Mouse (Mus musculus) ovary, adult 18-20 months (tissue): Measurements from ENCODE around the gene Amacr.

ENCODE experiments used
- DNase-seq: peaks from one replicate; pipeline ENCODE4 v3.0.0; 2022; ENCODE audit warnings: low spot score, mixed read lengths

Amacr gene

GRCm38 (mm10) chr15:10990411-10990810 lies 8.9 kb downstream of the Amacr start:
- DNase-seq = no peak

- DNase-seq = no peak
Observed at GRCm38 (mm10) chr15:10991566-10991965, 10.0 kb downstream of the Amacr start.

GRCm38 (mm10) chr15:10999832-11000231 lies 18.3 kb downstream of the Amacr start:
- no peak for DNase-seq

GRCm38 (mm10) chr15:11000421-11000820 lies 18.9 kb downstream of the Amacr start, which contains the start of gene Slc45a2:
Gene Slc45a2 (plus strand): TSS chr15:11000721.
- no peak for DNase-seq

GRCm38 (mm10) chr15:11003791-11004190 lies 22.2 kb downstream of the Amacr start:
- no peak for DNase-seq

GRCm38 (mm10) chr15:11004646-11005045 lies 23.1 kb downstream of the Amacr start:
- DNase-seq = no peak

- no peak for DNase-seq
Observed at GRCm38 (mm10) chr15:11008756-11009155, 27.2 kb downstream of the Amacr start.

DNA sequence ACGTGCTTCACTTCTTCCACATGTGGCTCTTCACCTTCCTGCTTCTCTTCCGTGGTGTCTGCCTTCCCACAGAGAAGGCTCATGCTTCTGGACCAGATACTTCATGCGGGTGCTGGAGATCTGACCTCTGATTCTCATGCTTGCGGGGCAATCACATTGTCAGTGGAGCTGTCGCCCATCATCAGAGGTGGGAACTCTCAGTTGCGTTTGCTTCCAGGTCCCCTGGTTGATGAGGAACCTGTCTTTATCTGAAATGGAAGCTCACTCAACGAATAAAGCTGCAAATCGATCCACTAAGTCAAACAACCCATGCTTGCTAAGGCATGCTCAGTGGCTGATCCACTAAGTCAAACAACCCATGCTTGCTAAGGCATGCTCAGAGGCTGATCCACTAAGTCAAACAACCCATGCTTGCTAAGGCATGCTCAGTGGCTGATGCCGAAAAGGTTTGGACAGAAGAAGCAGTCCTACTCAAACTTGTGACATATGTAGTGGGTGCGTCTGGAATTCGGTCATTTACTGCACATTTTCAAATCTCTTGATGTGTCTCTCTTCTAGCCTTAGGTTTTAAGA lies 29.5 kb downstream of the Amacr start:
- DNase-seq = no peak

DNA sequence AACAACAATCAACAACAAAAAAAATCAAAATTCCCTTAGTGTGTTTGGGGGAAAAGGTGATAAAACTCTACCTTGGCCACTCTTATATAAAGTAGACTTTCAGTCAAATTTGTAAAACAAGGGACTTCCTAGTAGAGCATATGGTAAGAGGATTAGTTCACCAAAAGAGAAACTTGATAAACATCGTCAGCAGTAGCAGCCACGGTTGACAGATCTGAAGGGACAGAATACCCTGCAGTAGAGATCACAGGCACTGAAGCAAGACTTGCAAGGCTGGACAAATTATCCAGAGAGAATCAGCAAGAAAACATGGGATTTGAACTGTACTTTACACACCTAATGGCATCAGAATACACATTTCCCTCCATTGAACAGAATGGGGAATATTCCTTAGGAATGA lies 33.4 kb downstream of the Amacr start:
- DNase-seq = no peak

DNA sequence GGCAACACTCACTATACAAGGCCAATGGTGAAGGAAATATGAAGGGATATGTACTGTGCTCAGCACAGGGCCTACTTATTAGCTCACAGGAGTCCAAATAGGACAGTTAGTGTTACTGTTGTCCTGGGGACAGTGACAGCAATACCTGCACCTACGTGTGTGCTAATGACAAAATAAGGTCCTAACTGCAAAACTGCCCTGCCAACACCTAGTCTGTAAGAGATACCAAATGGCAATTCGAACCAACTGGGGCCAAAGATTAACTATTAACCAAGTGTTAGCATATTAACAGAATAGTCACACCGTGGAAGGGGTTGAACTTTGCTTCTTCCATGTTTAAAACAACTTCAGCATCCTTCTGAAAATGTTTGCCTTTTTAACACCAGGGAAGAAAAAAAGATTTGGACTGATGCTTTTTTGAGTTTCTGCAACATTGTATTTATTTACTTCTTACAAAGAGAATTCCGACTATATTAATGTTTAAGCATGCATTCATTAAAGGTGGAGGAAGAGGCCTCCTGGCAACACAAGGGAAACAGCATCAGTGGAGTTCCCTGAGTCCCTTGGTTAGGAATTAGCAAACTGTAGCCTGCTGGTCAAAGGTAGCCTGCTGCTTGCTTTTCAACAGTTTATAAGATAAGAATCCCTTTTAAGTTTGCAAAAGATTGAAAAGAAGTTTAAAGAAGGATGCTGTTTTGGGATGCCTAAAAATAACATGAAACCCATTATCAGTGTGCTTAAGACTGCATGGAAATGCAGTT lies 45.4 kb downstream of the Amacr start:
- DNase-seq = no peak

- no peak for DNase-seq
Observed at GRCm38 (mm10) chr15:11030188-11030587, 48.6 kb downstream of the Amacr start.

DNA sequence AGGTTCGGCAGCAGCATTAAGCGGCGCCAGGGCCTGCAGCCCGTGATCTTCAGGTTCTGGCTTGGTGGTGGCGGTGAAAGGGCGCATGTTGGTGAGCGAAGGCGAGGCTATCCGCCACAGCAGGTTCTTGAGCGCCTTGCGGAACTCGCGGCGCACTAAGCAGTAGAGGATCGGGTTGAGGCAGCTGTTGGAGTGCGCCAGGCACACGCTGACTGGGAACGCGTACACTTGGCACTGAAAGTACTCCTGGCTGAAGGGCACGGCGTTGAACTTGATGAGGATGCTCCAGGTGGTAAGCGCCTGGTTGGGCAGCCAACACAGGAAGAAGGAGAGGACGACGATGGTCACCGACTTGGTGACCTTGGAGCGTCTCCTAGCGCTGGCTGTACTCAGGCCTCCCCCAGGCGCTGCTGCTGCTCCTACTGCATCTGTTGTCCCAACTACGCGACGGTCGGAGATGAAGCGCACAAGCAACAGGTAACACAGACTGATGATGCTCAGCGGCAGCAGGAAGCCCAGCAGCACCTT lies 54.5 kb downstream of the Amacr start:
- no peak for DNase-seq

DNA sequence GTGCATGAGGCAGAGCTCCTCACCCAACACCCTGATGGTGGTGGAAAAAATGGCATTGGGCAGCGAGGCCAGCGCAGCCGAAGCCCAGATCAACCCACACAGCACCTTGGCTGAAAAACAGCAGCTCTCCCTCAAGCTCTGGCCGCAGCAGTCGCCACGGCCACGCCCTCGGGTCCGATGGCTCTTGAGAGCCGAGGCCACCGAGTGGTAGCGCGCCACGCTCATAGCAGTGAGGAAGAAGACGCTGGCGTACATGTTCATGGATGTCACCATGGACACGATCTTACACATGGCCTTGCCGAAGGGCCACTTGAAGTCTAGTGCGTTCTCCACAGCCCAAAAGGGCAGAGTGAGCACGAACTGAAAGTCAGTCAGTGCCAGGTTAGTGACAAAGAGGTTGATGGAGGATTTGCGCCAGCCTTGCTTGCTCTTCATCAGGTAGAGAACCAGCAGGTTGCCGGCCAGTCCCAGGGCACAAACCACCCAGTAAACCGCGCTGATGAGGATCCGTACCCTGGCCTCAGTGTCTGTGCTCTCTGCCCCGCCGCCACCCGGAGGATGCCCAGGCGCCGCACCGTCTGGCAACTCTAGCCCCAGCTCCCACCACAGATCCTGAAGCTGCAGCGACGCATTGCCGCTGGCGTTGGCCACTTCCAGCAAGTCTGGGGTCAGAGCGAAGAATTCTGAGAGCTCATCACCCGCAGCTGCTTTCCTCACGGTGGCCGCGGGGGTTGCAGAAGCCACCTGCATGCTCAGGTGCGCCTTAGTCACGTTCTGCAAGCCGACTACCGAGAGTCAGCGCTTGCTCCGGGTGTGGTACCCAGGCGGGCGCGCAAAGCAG lies 55.2 kb downstream of the Amacr start:
- no peak for DNase-seq

DNA sequence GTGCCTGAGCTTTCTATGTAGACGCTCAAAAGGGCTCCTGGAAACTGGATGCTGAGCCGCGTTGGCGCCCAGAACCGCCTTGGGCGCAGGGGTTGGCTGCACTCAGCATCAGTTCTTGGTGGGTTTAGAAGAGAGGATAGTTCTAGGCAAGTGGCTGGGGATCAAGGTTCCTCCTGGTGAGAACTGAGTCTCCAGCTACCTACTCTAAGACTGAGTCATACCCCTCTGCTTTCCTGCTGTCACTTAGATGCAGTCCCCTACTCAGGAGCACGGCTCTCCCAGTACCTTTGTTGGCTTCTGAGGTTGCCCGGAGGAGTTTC lies 55.8 kb downstream of the Amacr start:
- DNase-seq = no peak

- DNase-seq = no peak
Observed at GRCm38 (mm10) chr15:11037711-11038110, 56.2 kb downstream of the Amacr start, which contains the start of gene Rxfp3. Gene Rxfp3 (minus strand): TSS chr15:11037991.

- no peak for DNase-seq
Observed at GRCm38 (mm10) chr15:11038476-11038875, 56.9 kb downstream of the Amacr start.

DNA sequence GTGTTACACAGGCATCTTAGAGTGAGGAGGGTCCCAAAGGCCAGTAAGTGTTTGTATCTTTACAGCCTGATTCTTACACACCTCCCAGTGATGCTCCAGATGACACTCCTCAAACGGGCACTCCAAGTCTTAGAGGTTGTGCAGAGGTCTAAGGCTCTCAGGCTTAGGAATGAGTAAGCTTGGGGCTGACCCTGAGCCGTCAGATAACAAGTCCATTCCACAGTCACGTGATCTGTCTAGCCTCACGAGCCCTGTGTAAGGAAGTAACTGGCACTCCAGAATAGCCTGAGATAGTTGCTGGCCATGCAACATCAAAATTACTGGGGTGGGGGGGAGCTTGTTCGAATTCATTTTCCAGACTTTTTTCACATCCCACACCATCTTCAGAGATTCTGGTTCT lies 58.5 kb downstream of the Amacr start:
- no peak for DNase-seq

- DNase-seq = no peak
Observed at GRCm38 (mm10) chr15:11041229-11041628, 59.7 kb downstream of the Amacr start.

DNA sequence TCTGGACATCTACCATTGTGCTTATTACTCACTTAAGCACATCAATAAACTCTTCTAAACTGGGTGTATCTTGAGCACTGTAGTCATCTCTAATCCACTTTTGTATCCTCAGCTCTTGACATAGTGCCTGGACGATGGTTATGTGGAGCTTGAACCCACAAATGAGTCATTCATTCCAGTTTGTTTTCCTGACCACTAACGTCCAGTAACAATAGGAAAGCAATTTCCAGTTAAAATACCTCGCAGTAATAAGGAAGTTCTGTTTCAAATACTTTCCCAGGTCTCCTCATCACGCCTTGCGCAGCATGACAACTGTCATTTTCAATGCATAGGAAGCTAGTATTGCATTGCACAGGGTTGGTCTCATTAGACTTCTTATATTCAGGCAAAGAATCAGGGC lies 61.3 kb downstream of the Amacr start:
- DNase-seq = no peak
